Comparison of ENCODE assay signal across 1 mouse cellular context in the genomic region with DNA sequence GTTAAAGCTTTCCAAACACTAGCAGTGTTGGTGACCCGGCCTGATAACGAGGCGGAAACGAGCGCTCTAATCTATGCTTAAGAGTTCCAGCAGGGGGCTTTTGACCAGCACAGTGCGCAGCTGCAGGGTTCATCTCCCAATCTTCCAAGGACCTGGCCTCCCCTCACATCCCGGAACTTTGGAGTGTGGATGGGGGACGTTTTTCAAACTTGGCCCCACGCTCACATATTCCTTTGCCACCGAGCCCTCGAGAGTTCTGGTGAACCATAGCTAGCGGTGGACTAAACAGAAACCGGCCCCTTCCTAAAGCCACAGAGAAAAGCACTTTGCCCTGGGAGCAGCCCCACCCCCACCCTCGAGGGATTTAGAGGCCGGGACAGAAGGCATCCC.
TF ChIP-seq lines count a peak whose summit lies in the region.

No protein-coding gene starts in this region.

TF ChIP-seq in CH12.LX, 34 proteins besides CTCF, POLR2A, EP300 and RAD21 (continued from another document):
- 0 out of 2 replicates have a peak, but pooled peaks have one; percentile 0 for TF ChIP-seq MYC (IDR thresholded peaks at IDR 0.05; ENCODE audit: low read depth, low read length)
TF ChIP-seq in CH12.LX: peak in this region for 8.
